Mouse (Mus musculus): Measurements from ENCODE around the gene Gstp2.
"Not testable (repeated sequence)": the region's sequence is repeated elsewhere in the genome, so short reads cannot be mapped to it uniquely, and the experiment has no call there.

DNA sequence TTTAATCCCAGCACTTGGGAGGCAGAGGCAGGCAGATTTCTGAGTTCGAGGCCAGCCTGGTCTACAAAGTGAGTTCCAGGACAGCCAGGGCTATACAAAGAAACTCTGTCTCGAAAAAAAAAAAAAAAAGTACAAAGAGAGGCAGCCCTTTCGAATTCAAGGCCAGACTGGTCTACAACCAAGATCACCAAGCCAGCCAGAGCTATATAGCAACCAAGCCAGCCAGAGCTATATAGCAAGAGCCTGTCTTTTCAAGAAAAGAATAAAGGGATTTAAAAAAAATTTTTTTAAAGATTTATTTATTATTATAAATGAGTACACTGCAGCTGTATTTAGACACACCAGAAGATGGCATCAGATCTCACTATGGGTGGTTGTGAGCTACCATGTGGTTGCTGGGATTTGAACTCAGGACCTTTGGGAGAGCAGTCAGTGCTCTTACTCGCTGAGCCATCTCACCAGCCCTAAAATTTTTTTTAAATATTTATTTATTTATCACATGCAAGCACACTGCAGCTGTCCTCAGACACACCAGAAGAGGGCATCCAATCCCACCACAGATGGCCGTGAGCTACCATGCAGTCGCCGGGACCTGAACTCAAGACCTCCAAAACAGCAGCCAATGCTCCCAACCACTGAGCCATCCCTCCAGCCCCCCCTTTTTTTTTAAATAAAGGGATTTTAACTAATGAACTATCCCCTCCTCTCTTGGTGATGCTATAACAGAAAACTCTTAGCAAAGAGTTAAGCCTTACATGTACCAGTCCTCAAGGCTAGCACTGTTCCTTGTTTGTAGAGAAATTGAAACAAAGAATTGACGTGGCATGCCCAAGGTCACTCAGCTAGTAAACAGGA, 14.4 kb upstream of the Gstp2 start:
- TF ChIP-seq POLR2A (IDR thresholded peaks at IDR 0.05; ENCODE audit: insufficient read length, low read depth); CEBPB (IDR thresholded peaks at IDR 0.05; ENCODE audit: insufficient read depth, poor library complexity, severe bottlenecking): not testable (repeated sequence)

Data from myocyte (in vitro differentiated cells).